Mouse (Mus musculus) cerebellum, postnatal 36 days (tissue): ENCODE results near the gene Krtap4-8.
"Not testable (repeated sequence)": the region's sequence is repeated elsewhere in the genome, so short reads cannot be mapped to it uniquely, and the experiment has no call there.

ENCODE experiments used
- DNase-seq, 2 experiments: peaks; one replicate each; pipeline ENCODE4 v3.0.0; 2021 to 2022; ENCODE audit warnings: mixed read lengths in 2 of 2

Krtap4-8 gene

DNA sequence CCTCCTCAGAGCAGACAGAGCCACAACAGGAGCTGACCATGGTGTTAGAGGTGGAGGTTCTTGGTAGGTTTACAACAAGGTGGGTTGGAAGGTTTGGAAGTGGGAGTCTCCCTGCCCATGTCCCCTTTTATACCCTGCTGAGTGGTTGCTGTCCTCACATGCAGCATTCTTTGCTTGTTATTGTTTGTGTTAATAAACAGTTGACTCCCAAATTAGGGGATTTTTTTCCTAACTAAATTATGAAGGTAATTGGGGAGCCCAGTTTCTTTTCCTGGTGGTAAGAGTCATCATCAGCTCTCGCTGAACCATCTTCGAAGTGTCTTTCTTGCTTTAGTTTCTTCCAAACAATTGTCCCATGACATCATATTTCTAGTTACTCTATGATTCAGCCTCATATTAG is at the start of gene Krtap4-8:
Krtap4-8 (minus strand) TSS at position 101 of the 400 bp plus-strand sequence.
- DNase-seq = no peak

DNA sequence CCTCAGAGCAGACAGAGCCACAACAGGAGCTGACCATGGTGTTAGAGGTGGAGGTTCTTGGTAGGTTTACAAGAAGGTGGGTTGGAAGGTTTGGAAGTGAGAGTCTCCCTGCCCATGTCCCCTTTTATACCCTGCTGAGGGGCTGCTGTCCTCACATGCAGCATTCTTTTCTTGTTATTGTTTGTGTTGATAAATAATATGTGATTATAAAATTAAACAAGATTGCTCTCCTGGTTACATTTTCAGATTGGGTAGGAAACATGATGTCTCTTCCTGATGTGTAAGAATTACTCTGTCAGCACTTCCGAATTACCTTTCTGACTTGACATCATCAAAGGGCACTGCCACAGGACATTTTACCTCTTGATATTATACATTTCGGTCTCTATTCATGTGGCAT is 35.1 kb upstream of the Krtap4-8 start, which contains the start of gene Gm11564:
Gm11564 (minus strand) TSS at position 101 of the 400 bp plus-strand sequence.
- DNase-seq = not testable (repeated sequence)

DNA sequence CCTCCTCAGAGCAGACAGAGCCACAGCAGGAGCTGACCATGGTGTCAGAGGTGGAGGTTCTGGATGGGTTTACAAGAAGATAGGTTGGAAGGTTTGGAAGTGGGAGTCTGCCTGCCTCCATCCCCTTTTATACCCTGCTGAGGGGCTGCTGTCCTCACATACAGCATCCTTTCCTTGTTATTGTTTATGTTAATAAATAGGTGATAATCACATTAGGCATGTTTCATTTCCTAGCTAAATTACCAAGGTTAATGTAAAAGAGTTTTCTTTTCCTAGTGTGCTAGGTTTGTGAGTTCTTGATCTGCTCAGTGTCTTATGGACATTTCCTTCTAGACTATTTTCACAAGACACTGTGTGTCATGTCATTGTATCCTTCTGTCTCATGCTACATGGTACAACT is 29.3 kb upstream of the Krtap4-8 start, which contains the start of gene Krtap4-13:
Krtap4-13 (minus strand) TSS at position 101 of the 400 bp plus-strand sequence.
- not testable (repeated sequence) for DNase-seq

DNA sequence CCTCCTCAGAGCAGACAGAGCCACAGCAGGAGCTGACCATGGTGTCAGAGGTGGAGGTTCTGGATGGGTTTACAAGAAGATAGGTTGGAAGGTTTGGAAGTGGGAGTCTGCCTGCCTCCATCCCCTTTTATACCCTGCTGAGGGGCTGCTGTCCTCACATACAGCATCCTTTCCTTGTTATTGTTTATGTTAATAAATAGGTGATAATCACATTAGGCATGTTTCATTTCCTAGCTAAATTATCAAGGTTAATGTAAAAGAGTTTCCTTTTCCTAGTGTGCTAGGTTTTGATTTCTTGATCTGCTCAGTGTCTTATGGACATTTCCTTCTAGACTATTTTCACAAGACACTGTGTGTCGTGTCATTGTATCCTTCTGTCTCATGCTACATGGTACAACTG is 23.8 kb upstream of the Krtap4-8 start, which contains the start of gene Gm11554:
Gm11554 (minus strand) TSS at position 101 of the 400 bp plus-strand sequence.
- DNase-seq = not testable (repeated sequence)

DNA sequence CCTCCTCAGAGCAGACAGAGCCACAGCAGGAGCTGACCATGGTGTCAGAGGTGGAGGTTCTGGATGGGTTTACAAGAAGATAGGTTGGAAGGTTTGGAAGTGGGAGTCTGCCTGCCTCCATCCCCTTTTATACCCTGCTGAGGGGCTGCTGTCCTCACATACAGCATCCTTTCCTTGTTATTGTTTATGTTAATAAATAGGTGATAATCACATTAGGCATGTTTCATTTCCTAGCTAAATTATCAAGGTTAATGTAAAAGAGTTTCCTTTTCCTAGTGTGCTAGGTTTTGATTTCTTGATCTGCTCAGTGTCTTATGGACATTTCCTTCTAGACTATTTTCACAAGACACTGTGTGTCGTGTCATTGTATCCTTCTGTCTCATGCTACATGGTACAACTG is 18.3 kb upstream of the Krtap4-8 start, which contains the start of gene Gm11569:
Gm11569 (minus strand) TSS at position 101 of the 400 bp plus-strand sequence.
- not testable (repeated sequence) for DNase-seq

DNA sequence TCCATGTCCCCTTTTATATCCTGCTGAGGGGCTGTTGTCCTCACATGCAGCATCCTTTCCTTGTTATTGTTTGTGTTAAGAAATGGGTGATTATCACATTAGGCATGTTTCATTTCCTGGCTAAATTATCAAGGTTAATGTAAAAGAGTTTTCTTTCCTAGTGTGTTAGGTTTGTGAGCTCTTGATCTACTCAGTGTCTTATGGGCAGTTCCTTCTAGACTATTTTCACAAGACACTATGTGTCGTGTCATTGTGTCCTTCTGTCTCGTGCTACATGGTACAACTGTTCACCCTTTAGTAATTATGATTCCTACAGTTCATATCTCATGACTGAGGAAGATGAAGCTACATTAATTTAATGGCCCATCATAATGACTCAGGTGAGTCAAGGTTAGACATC is 12.9 kb upstream of the Krtap4-8 start, which contains the start of gene Gm11596:
Gm11596 (minus strand) TSS at position 101 of the 400 bp plus-strand sequence.
- no peak for DNase-seq

DNA sequence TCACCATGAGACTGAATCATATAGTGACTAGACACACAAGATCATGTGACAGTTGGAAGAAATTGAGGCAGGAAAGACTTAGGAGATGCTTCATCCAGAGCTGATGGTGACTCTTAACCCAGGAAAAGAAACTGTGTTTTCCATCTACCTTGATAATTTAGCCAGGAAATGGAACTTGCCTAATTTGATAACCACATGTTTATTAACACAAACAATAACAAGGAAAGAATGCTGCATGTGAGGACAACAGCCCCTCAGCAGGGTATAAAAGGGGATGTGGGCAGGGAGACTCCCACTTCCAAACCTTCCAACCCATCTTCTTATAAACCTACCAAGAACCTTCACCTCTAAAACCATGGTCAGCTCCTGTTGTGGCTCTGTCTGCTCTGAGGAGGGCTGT is 4.4 kb upstream of the Krtap4-8 start, which contains the start of gene Krtap4-9:
Krtap4-9 (plus strand) TSS at position 301 of the 400 bp plus-strand sequence.
- DNase-seq = not testable (repeated sequence)

DNA sequence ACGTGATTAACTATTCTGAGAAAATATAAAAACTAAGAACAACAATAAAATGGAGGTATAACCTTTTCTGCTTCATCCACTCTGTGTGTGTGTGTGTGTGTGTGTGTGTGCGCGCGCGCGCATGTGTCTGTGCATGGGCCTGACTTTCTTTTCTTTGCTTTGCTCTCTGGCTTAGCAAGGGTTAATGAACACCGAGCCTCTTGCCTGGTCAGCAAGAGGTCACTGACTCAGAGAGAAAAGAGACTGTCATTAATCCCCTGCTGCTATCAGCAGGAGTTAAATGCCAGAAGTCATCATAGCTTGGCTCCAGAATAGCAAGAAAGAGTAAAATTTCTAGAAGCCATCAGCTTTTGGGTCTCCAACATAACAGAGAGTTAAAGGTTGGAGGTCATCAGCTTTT is 2.1 kb downstream of the Krtap4-8 start:
- DNase-seq = no peak

DNA sequence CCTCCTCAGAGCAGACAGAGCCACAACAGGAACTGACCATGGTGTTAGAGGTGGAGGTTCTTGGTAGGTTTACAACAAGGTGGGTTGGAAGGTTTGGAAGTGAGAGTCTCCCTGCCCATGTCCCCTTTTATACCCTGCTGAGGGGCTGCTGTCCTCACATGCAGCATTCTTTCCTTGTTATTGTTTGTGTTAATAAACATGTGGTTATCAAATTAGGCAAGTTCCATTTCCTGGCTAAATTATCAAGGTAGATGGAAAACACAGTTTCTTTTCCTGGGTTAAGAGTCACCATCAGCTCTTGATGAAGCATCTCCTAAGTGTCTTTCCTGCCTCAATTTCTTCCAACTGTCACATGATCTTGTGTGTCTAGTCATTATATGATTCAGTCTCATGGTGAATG is 7.7 kb downstream of the Krtap4-8 start, which contains the start of gene Gm11595:
Gm11595 (minus strand) TSS at position 101 of the 400 bp plus-strand sequence.
- DNase-seq = not testable (repeated sequence)

DNA sequence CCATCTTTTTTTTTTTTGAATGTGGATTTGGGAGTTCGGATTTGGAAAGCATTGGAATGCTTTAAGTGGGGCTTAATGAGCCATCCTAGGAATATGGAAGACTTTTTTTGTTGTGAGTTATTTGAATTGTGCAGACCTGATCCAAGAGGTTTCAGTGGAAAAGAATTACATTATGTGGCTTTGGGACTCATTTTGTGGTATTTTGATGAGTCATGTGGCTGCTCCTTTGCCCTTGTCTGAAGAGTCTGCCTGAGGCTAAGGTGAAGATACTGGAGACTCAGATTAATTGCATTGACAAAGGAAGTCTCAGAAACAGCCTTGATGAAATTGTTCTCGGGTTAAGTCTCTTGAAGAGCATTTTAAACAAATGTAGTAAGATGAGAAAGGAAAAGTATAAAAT is 12.1 kb downstream of the Krtap4-8 start:
- DNase-seq = no peak

DNA sequence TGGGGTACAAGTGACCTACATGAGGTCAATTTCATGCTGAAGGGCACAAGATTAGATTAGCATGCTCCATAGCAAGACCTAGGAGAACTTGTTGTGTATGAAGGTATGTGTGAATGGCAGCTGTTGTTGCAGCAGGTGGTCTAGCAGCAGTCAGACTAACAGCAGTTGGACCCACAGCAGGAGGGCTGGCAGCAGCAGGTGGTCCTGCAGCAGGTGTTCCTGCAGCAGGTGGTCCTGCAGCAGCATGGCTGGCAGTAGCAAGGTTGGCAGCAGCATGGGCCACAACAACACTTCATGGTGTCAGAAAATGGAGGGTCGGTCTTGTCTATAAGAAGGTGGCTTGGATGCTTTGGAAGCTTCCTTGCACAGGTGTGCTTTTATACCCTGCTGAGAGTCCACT is 21.6 kb downstream of the Krtap4-8 start:
- no peak for DNase-seq

DNA sequence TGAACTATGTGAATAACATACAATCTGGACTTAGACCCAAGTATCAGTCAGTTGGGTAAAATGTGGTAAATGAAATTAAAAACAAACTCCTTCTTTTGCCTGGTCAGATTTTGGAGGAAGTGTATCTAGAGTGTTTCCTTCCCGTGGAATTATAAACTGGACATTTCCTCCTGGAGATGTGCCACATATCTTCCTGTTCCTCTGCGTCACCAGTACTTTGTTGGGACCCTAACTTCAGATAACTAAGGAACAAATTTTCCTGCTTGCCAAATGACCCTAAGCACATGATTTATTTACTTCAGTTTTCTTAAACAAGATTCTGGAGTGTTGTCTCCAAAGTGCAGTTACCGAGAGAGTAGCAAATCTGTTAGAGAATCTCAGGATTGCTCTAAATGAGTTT is 36.5 kb downstream of the Krtap4-8 start:
- no peak for DNase-seq

DNA sequence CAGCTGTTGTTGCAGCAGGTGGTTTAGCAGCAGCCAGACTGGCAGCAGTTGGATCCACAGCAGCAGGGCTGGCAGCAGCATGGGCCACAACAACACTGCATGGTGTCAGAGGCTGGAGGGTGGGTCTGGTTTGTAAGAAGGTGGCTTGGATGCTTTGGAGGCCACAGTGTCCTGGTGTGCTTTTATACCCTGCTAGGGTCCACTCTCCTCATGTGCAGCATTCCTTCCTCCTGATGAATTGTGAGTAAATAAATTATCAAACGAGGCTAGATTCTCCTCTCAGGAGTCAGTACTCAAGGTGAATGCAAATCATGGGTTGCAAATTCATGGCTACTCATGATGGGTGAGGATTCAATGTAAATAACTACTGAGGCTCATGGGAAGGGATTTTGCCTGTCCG is 46.3 kb downstream of the Krtap4-8 start, which contains the start of gene Gm14180:
Gm14180 (minus strand) TSS at position 101 of the 400 bp plus-strand sequence.
- DNase-seq = no peak
